Mouse (Mus musculus) fibroblast of lung, adult 2 months (primary cell): ENCODE results near the gene Cdkn2a.

Source experiments
- DNase-seq: peaks from one replicate; pipeline ENCODE4 v3.0.0-alpha.2; 2011; ENCODE audit warnings: low read depth

Gene Cdkn2a

GRCm38 (mm10) chr4:89276669-89277219 lies 17.7 kb downstream of the Cdkn2a start:
- DNase-seq: no peak

- DNase-seq: peak; percentile 36
Observed at GRCm38 (mm10) chr4:89275811-89276584, 18.5 kb downstream of the Cdkn2a start.

- no peak for DNase-seq
Observed at GRCm38 (mm10) chr4:89274829-89275548, 19.5 kb downstream of the Cdkn2a start.

- no peak for DNase-seq
Observed at GRCm38 (mm10) chr4:89274006-89274405, 20.4 kb downstream of the Cdkn2a start.

- no peak for DNase-seq
Observed at GRCm38 (mm10) chr4:89273585-89273984, 20.9 kb downstream of the Cdkn2a start.

- DNase-seq: no peak
Observed at GRCm38 (mm10) chr4:89272961-89273540, 21.4 kb downstream of the Cdkn2a start.

- no peak for DNase-seq
Observed at GRCm38 (mm10) chr4:89272101-89272718, 22.2 kb downstream of the Cdkn2a start.

- DNase-seq: no peak
Observed at GRCm38 (mm10) chr4:89257768-89258167, 36.7 kb downstream of the Cdkn2a start.

- no peak for DNase-seq
Observed at GRCm38 (mm10) chr4:89234446-89234845, 60.0 kb downstream of the Cdkn2a start.
